Mouse (Mus musculus): ENCODE results near the gene Commd7. TPM values are rescaled to one million over a fixed set of nuclear protein-coding genes. Genes with fewer than 3 reads are reported as not detected.
"Not testable (repeated sequence)": the region's sequence is repeated elsewhere in the genome, so short reads cannot be mapped to it uniquely, and the experiment has no call there.

Gene Commd7
- total RNA-seq (2014; fragmentation: Nextera tagmentation) = 19.1 and 20.9 TPM in 2 replicates
- 30.9 and 34.7 TPM in 2 replicates for total RNA-seq (2017)
- polyA plus RNA-seq (2012) = 26.5 and 29.7 TPM in 2 replicates

GRCm38 (mm10) chr2:153631976-153632870 is at the start of gene Commd7:
Gene Commd7, minus strand, starts transcription at chr2:153632781.
- peaks cover 30% of the 10 kb centered on the region for H3K4me1 ChIP-seq (ENCODE audit: insufficient read depth, low read depth, low read length)
- DNase-seq (ENCODE audit: low spot score) = peak; percentile 82
- ATAC-seq (ENCODE audit: extremely low read depth, insufficient number of reproducible peaks, low FRiP score, poor library complexity, severe bottlenecking) = peak; percentile 63

GRCm38 (mm10) chr2:153679959-153680358 is 47.4 kb upstream of the Commd7 start:
- peaks cover 76% of the 10 kb centered on the region for H3K36me3 ChIP-seq (replicated peaks)
- TF ChIP-seq GATA1 (IDR thresholded peaks at IDR 0.05; ENCODE audit: borderline replicate concordance, low read length) (no peak), GATA2 (IDR thresholded peaks at IDR 0.05; ENCODE audit: borderline replicate concordance, low read depth, low read length) (no peak), CTCF (IDR thresholded peaks at IDR 0.05; ENCODE audit: low read depth, low read length) (no peak), POLR2AphosphoS5 (IDR thresholded peaks at IDR 0.05; ENCODE audit: insufficient replicate concordance, low read depth, low read length) (no peak), TAL1 (conservative IDR thresholded peaks at IDR 0.05; ENCODE audit: low read depth, low read length) (no peak)
- ATAC-seq (ENCODE audit: extremely low read depth, insufficient number of reproducible peaks, low FRiP score, poor library complexity, severe bottlenecking) = no peak

More at GRCm38 (mm10) chr2:153631976-153632870, at the start of gene Commd7:
- no peaks in the 10 kb centered on the region for H3K9me3 ChIP-seq (replicated peaks)
- TF ChIP-seq CTCF (IDR thresholded peaks at IDR 0.05; ENCODE audit: low read depth, low read length) = no peak
- TF ChIP-seq POLR2AphosphoS5 (IDR thresholded peaks at IDR 0.05; ENCODE audit: insufficient replicate concordance, low read depth, low read length) = no peak
- TF ChIP-seq GATA1 (IDR thresholded peaks at IDR 0.05; ENCODE audit: borderline replicate concordance, low read length) = no peak
- no peak for TF ChIP-seq TAL1 (conservative IDR thresholded peaks at IDR 0.05; ENCODE audit: low read depth, low read length)
- TF ChIP-seq GATA2 (IDR thresholded peaks at IDR 0.05; ENCODE audit: borderline replicate concordance, low read depth, low read length) = no peak
- peak within 1 kb of the TSS; percentile 84 for H3K4me3 ChIP-seq (ENCODE audit: low read depth, low read length)
- peaks cover 32% of the 10 kb centered on the region for H3K36me3 ChIP-seq (replicated peaks)
- H3K27me3 ChIP-seq (ENCODE audit: insufficient read depth, low read length) = no peaks in the 10 kb centered on the region

GRCm38 (mm10) chr2:153677550-153677949 is 45.0 kb upstream of the Commd7 start:
- ATAC-seq (ENCODE audit: extremely low read depth, insufficient number of reproducible peaks, low FRiP score, poor library complexity, severe bottlenecking) = no peak

More at GRCm38 (mm10) chr2:153679959-153680358, 47.4 kb upstream of the Commd7 start:
- no peak for DNase-seq (ENCODE audit: low spot score)
- Histone ChIP-seq H3K27me3 (ENCODE audit: insufficient read depth, low read length) (no peaks in the 10 kb centered on the region), H3K9me3 (replicated peaks) (no peaks in the 10 kb centered on the region), H3K4me1 (ENCODE audit: insufficient read depth, low read depth, low read length) (no peaks in the 10 kb centered on the region), H3K4me3 (ENCODE audit: low read depth, low read length) (no peak overlapping the region)

GRCm38 (mm10) chr2:153676944-153677343 is 44.4 kb upstream of the Commd7 start:
- Histone ChIP-seq H3K36me3 (replicated peaks) (peaks cover 80% of the 10 kb centered on the region), H3K4me1 (ENCODE audit: insufficient read depth, low read depth, low read length) (no peaks in the 10 kb centered on the region), H3K9me3 (replicated peaks) (no peaks in the 10 kb centered on the region), H3K27me3 (ENCODE audit: insufficient read depth, low read length) (no peaks in the 10 kb centered on the region), H3K4me3 (ENCODE audit: low read depth, low read length) (no peak overlapping the region)
- TF ChIP-seq GATA1 (IDR thresholded peaks at IDR 0.05; ENCODE audit: borderline replicate concordance, low read length) (no peak), GATA2 (IDR thresholded peaks at IDR 0.05; ENCODE audit: borderline replicate concordance, low read depth, low read length) (no peak), CTCF (IDR thresholded peaks at IDR 0.05; ENCODE audit: low read depth, low read length) (no peak), POLR2AphosphoS5 (IDR thresholded peaks at IDR 0.05; ENCODE audit: insufficient replicate concordance, low read depth, low read length) (no peak), TAL1 (conservative IDR thresholded peaks at IDR 0.05; ENCODE audit: low read depth, low read length) (no peak)
- DNase-seq (ENCODE audit: low spot score) = no peak
- no peak for ATAC-seq (ENCODE audit: extremely low read depth, insufficient number of reproducible peaks, low FRiP score, poor library complexity, severe bottlenecking)

More at GRCm38 (mm10) chr2:153677550-153677949, 45.0 kb upstream of the Commd7 start:
- DNase-seq (ENCODE audit: low spot score) = no peak
- no peaks in the 10 kb centered on the region for H3K9me3 ChIP-seq (replicated peaks)
- TF ChIP-seq POLR2AphosphoS5 (IDR thresholded peaks at IDR 0.05; ENCODE audit: insufficient replicate concordance, low read depth, low read length) (no peak), TAL1 (conservative IDR thresholded peaks at IDR 0.05; ENCODE audit: low read depth, low read length) (no peak), CTCF (IDR thresholded peaks at IDR 0.05; ENCODE audit: low read depth, low read length) (no peak), GATA2 (IDR thresholded peaks at IDR 0.05; ENCODE audit: borderline replicate concordance, low read depth, low read length) (no peak), GATA1 (IDR thresholded peaks at IDR 0.05; ENCODE audit: borderline replicate concordance, low read length) (no peak)
- H3K4me3 ChIP-seq (ENCODE audit: low read depth, low read length) = no peak overlapping the region
- no peaks in the 10 kb centered on the region for H3K27me3 ChIP-seq (ENCODE audit: insufficient read depth, low read length)
- H3K36me3 ChIP-seq (replicated peaks) = peaks cover 81% of the 10 kb centered on the region
- H3K4me1 ChIP-seq (ENCODE audit: insufficient read depth, low read depth, low read length) = no peaks in the 10 kb centered on the region

DNA sequence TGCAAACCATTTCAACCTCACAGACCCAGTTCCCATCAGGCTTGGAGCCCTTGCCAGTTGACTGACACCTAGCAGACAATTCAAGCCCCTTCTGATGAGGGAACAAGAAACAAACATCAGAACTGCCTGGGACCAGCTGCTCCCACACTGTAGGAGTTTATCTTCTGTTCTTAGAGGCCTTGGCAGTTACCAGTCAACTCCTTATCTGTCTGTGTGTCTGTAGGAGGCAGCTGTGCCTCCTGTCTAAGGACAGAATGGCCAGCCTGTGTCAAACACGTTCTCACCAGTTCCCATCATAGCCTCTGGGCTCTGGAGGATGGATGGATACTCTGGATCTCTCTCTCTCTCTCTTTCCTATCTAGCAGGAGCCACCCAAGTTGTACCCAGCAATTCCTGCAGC is 42.8 kb upstream of the Commd7 start:
- peaks cover 74% of the 10 kb centered on the region for H3K36me3 ChIP-seq (replicated peaks)
- not testable (repeated sequence) for ATAC-seq (ENCODE audit: extremely low read depth, insufficient number of reproducible peaks, low FRiP score, poor library complexity, severe bottlenecking); DNase-seq (ENCODE audit: low spot score); H3K9me3 ChIP-seq (replicated peaks); H3K4me1 ChIP-seq (ENCODE audit: insufficient read depth, low read depth, low read length); H3K4me3 ChIP-seq (ENCODE audit: low read depth, low read length); H3K27me3 ChIP-seq (ENCODE audit: insufficient read depth, low read length)

DNA sequence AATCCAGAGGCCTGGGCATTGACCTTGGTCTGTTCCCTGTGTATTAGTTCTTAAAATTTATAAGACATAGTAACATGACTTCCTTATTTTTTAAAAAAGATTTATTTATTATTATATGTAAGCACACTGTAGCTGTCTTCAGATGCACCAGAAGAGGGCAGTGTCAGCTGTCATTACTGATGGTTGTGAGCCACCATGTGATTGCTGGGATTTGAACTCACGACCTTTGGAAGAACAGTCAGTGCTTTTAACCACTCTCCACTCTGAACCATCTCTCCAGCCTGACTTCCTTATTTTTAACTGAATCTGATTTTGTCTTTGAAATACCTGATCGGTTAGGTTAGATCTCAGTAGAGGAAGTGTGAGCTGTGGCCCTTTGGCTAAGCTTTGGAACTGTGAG is 40.0 kb upstream of the Commd7 start:
- Histone ChIP-seq H3K4me3 (ENCODE audit: low read depth, low read length) (no peak overlapping the region), H3K4me1 (ENCODE audit: insufficient read depth, low read depth, low read length) (no peaks in the 10 kb centered on the region), H3K36me3 (replicated peaks) (peaks cover 77% of the 10 kb centered on the region), H3K9me3 (replicated peaks) (no peaks in the 10 kb centered on the region), H3K27me3 (ENCODE audit: insufficient read depth, low read length) (no peaks in the 10 kb centered on the region)
- no peak for TF ChIP-seq GATA1 (IDR thresholded peaks at IDR 0.05; ENCODE audit: borderline replicate concordance, low read length)
- ATAC-seq (ENCODE audit: extremely low read depth, insufficient number of reproducible peaks, low FRiP score, poor library complexity, severe bottlenecking) (no peak), DNase-seq (ENCODE audit: low spot score) (no peak)

Data from G1E (cell line).